Mouse (Mus musculus): ENCODE measurements around the gene Osmr.
"Not testable (repeated sequence)": the region's sequence is repeated elsewhere in the genome, so short reads cannot be mapped to it uniquely, and the experiment has no call there.

Gene Osmr

DNA sequence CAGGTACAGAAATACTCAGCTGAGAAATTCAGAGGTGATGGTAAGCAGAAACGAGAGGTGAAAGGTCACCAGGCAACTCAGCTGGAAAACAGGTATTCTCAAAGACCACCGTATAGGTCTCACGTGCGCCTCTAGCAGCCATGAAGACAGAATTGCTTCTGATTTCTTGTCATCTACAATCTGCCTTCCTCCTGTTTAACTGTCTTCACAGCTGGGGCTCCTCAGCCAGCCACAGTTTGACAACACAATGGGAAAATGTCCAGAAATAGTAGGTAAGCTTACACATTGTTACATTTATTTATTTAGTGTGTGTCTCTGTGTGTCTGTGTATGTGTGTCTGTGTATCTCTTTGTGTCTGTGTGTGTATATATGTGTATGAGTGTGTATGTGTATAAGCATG lies 12.6 kb downstream of the Osmr start:
- DNase-seq (ENCODE audit: low spot score in 2 of 2): no peak

DNA sequence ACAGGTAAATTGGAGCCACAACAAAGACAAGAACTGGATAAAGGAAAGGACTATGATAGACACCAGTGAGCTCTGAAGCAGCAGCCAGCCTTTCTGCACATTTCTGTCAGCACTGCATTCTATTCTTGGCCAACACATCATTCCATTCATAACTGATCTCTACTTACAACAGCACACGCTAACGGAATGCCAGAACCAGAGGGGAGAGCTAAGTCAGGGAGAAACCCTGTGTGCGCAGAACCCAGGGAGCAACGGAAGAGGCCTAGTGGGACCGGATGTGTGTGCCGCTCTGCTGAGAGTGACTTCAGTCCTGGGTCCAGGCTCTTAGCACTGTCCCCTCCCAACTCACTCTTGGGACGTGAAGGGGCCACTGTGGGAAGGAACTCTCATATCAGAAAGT lies 13.2 kb downstream of the Osmr start:
- DNase-seq (ENCODE audit: low spot score in 2 of 2): no peak

- DNase-seq (ENCODE audit: low spot score in 2 of 2): peak in 1 of 2 experiments; percentile 63
Measured at GRCm38 (mm10) chr15:6859781-6860180, 15.0 kb downstream of the Osmr start.

DNA sequence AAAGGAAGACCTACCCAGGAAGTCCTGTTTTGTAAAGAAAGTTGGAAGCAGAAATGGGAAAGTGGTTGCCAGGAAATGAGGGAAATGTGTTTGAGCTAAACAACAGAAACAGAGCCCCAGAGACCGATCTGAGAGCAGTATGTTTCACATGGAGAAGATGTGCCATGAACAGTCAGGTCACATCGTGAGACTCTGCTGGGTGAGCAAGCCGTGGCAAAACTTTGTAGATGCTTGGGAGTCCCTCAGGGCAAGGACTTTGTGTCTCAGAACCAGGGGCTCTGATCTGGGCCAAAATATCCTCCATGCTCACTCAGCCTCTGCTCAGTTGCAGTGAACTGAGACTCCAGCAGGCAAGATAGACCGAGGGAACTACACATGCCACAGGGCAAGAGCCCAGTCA lies 15.9 kb downstream of the Osmr start:
- no peak for DNase-seq (ENCODE audit: low spot score in 2 of 2)

- no peak for DNase-seq (ENCODE audit: low spot score in 2 of 2)
Measured at GRCm38 (mm10) chr15:6857270-6857905, 17.4 kb downstream of the Osmr start.

DNA sequence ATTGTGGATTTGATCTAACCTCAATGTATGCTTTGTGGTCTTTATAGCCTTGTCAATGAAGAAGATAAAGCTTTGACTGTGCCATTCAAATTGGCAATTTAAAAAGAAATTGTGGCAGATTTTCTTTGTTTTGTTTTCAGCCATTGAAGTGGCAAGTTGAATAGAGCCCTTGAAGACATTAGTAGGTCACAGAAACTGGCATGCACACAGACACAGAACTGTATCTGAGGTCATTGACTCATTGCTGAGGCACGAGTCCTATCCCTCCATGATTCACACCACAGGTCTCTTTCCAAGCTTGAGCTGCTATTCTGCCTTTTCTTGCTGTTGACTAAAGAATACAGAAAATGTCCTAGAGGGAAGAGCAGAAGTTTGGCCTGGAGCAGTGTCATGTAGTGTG lies 24.9 kb downstream of the Osmr start:
- DNase-seq (ENCODE audit: low spot score in 2 of 2): no peak

DNA sequence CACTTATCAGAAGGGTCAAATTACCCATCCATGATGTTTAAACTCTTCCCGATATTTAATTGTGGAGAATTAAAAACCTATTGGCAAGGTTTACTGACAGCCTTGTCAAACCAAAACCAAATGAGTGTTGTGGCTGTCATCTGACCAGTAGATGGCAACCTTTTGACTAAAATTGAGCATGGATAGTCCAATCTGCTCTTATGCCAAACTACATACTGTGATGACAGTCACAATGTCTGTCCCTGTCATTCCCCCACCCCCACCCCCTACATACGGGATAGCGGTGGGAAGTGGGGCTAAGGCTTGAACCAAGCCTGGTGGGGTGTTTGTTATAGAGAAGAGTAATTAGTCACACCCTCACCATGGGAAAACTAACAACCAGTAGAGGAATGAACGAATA lies 34.6 kb downstream of the Osmr start:
- DNase-seq (ENCODE audit: low spot score in 2 of 2): no peak

GRCm38 (mm10) chr15:6815807-6816206 lies 59.0 kb downstream of the Osmr start:
- DNase-seq (ENCODE audit: low spot score in 2 of 2): no peak

DNA sequence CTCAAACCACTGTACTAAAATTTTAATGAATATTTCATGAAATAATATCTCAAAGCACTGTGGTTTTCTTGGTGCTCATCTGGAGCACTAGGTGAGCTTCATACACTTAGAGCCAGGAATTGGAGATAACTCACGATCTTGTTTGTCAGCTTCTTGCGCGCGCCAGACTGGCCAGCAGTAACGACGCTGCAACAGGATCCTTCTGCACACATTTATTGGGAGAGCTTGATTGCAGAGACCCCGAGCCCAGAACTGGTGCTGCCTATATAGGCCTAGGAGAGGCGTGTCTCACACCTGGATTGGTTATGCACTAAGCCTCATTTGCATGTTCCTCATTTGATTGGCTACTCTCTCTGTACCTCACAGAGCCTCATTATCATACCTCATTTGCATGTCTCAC lies 73.6 kb downstream of the Osmr start:
- not testable (repeated sequence) for DNase-seq (ENCODE audit: low spot score in 2 of 2)

DNA sequence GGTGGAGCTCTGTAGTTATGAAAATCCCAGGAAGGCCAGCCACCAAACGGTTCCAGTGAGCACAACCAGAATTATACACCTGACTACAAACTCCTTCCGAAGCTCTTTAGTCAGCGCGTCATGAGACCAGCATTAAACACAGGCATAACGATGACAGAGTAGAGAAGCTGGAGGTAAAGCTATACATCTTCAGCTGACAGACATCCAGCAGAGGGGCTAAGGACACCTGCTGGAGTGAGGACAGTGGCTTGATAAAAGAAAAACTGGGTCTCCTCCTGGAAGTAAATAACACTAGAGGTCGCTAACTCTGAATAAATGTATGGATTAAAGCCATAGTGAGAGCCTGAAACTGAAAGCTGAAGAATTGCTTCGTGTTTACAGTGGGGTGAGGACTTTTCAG lies 81.9 kb downstream of the Osmr start:
- no peak for DNase-seq (ENCODE audit: low spot score in 2 of 2)

DNA sequence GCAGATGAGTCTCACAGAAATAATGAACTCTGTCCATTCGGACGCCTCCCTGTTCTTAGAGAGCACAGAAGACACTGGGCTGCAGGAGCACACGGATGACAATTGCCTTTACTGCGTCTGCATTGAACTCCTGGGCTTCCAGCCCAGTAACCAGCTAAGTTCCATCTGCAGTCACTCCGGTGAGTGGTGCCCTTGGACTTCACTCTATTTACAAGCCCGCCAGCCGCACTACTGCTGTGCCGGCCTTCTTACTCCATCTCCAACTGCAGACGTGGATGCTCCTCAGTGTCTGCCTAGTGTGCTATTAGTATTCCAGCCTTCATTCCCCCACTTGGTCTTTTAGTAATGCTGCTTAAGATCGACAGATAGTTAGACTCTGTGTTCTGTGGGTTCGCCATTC lies 83.1 kb downstream of the Osmr start:
- DNase-seq (ENCODE audit: low spot score in 2 of 2): no peak

DNA sequence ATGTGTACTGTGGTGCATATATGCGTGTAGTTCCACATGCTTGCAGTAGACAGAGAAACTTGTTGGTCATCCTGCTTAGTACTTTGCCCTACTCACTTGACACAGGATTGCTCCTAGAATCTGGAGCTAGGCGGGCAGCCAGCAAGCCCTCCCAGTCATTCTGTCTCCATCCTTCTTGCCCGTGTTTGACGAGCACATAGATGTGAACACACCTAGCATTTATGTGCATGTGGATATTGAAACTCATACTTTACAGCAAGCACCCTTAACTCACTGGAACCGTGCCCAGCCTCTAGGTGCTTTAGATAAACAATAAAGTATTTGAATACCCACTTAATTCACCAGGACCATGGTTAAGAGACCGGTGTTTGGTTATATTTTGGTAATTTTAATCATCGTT lies 84.8 kb downstream of the Osmr start:
- no peak for DNase-seq (ENCODE audit: low spot score in 2 of 2)

DNA sequence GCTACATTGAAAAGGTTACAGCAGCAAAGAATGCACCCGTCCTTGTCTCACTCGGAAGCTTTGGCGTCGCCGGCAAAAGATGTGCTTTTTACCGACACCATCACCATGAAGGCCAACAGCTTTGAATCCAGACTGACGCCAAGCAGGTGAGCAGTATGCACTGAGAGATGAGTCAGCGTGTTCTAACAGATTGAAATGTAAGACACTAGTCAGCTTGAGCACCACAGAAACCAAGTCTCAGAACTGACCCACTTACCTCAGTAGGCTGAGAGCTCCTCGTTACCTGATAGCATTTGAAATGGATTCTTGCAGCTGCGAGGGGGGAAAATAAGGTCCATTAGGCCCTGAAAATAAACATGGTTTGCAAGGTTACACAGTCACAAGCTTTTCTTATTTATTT lies 87.5 kb downstream of the Osmr start:
- DNase-seq (ENCODE audit: low spot score in 2 of 2): no peak

DNA sequence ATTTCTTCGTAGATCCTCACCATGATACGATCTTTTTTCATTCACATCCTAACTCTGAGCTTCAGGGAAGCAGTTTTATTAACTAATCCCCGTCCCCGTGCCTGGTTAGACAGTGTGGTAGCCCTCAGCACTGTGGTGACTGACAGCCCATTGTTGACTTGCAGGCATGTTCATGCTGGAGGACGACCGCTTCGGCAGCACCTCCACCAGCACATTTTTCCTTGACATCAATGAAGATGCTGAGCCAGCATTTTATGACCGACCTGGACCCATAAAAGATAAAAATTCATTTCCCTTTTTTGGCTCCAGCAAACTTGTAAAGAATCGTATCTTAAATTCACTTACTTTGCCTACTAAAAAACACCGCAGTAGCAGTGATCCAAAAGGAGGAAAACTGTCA lies 88.6 kb downstream of the Osmr start:
- no peak for DNase-seq (ENCODE audit: low spot score in 2 of 2)

GRCm38 (mm10) chr15:6772265-6772664 lies 102.5 kb downstream of the Osmr start:
- DNase-seq (ENCODE audit: low spot score in 2 of 2): no peak
